Mouse (Mus musculus): ENCODE results near the gene Rps6ka4. TPM values are rescaled to one million over a fixed set of nuclear protein-coding genes. Genes with fewer than 3 reads are reported as not detected.

Rps6ka4 gene
- polyA plus RNA-seq (2014; fragmentation: Illumina TruSeq; extraction: RNeasy Lipid Tissue Mini Kit (QIAGEN cat#74804)), result not detected

DNA sequence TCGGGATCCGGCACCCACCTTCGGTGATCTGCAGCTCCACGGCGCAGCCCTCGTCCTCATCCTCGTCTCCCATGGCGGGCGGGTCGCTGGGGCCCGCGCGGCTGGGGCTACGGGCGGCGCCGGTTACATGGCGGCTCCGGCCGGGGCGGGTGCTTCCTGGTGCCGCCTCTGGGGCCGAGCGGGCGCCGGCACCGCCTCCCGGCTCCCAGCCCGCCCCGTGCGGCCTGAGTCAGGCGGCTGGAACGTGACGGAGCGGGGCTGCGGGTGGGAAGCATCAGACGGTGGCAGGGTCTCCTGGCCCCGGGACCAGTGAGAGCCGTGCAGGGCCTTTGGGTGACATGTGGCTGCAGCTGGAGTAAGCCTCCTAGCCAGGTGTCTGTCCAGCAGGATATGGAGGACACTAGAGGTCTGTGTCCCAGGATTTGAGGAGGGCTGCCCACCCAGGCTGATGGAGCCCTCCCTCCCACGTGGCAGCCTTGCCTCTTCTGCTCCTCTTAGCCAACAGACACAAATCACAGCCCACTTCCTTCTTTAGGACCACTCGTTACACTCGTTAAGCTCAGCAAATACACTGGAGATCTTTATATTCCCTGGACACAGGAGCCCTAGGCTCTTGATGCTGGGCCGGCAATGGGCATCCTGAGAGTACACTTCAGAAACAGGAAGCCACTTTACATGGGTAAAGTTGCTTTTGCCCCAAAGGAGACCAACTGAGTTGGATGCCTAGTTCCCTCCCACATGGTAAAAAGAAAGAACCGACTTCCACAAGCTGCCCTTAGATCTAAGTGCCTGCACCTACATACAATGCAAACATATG is at the start of gene Rps6ka4:
Gene Rps6ka4 (minus strand): TSS at position 162 of the 817 bp plus-strand sequence.

DNA sequence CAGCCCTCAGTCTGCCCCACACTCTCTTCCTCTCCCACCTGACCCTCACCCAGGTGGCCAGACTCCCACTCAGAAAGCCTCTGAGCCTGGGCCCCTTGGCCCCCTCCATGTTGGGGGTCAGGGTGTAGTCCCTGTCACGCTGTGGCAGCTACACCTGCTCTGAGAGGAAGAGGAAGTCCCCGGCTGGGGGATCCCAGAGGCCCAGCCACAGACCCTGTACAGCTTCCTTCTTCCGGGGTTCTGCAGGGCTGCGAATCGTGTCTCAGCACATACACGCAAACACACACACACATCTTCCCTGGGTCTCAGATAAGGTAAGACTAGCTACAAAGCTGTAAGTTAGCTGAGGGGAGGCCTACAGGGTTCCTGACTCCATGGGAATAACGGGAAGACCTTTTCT is 17.6 kb upstream of the Rps6ka4 start, which contains the start of gene Ccdc88b:
Gene Ccdc88b (minus strand): TSS at position 181 of the 400 bp plus-strand sequence.

Other genes starting within 250 kb of the Rps6ka4 start
- not detected for gene Ccdc88b, start 17.6 kb upstream of the Rps6ka4 start, polyA plus RNA-seq (2014; fragmentation: Illumina TruSeq; extraction: RNeasy Lipid Tissue Mini Kit (QIAGEN cat#74804))
- 26.0 TPM for gene Trmt112, start 69.1 kb upstream of the Rps6ka4 start, polyA plus RNA-seq (2014; fragmentation: Illumina TruSeq; extraction: RNeasy Lipid Tissue Mini Kit (QIAGEN cat#74804))
- 12.0 TPM for gene Prdx5, start 69.5 kb upstream of the Rps6ka4 start, polyA plus RNA-seq (2014; fragmentation: Illumina TruSeq; extraction: RNeasy Lipid Tissue Mini Kit (QIAGEN cat#74804))
- 0.83 TPM for gene Esrra, start 81.2 kb upstream of the Rps6ka4 start, polyA plus RNA-seq (2014; fragmentation: Illumina TruSeq; extraction: RNeasy Lipid Tissue Mini Kit (QIAGEN cat#74804))
- not detected for gene Catsperz, start 84.7 kb upstream of the Rps6ka4 start, polyA plus RNA-seq (2014; fragmentation: Illumina TruSeq; extraction: RNeasy Lipid Tissue Mini Kit (QIAGEN cat#74804))
- not detected for gene Kcnk4, start 93.9 kb upstream of the Rps6ka4 start, polyA plus RNA-seq (2014; fragmentation: Illumina TruSeq; extraction: RNeasy Lipid Tissue Mini Kit (QIAGEN cat#74804))
- 0.71 TPM for gene Bad, start 101.2 kb upstream of the Rps6ka4 start, polyA plus RNA-seq (2014; fragmentation: Illumina TruSeq; extraction: RNeasy Lipid Tissue Mini Kit (QIAGEN cat#74804))
- gene Gpr137, start 101.8 kb upstream of the Rps6ka4 start, polyA plus RNA-seq (2014; fragmentation: Illumina TruSeq; extraction: RNeasy Lipid Tissue Mini Kit (QIAGEN cat#74804)), result not detected
- gene Ppp1r14b, start 134.3 kb upstream of the Rps6ka4 start, polyA plus RNA-seq (2014; fragmentation: Illumina TruSeq; extraction: RNeasy Lipid Tissue Mini Kit (QIAGEN cat#74804)), result 8.7 TPM
- gene Plcb3, start 135.8 kb upstream of the Rps6ka4 start, polyA plus RNA-seq (2014; fragmentation: Illumina TruSeq; extraction: RNeasy Lipid Tissue Mini Kit (QIAGEN cat#74804)), result 4.2 TPM
- gene Fkbp2, start 139.9 kb upstream of the Rps6ka4 start, polyA plus RNA-seq (2014; fragmentation: Illumina TruSeq; extraction: RNeasy Lipid Tissue Mini Kit (QIAGEN cat#74804)), result 12.2 TPM
- gene Vegfb, start 147.0 kb upstream of the Rps6ka4 start, polyA plus RNA-seq (2014; fragmentation: Illumina TruSeq; extraction: RNeasy Lipid Tissue Mini Kit (QIAGEN cat#74804)), result 10.9 TPM
- not detected for gene Dnajc4, start 151.9 kb upstream of the Rps6ka4 start, polyA plus RNA-seq (2014; fragmentation: Illumina TruSeq; extraction: RNeasy Lipid Tissue Mini Kit (QIAGEN cat#74804))
- not detected for gene Nudt22, start 155.5 kb upstream of the Rps6ka4 start, polyA plus RNA-seq (2014; fragmentation: Illumina TruSeq; extraction: RNeasy Lipid Tissue Mini Kit (QIAGEN cat#74804))
- not detected for gene Trpt1, start 155.5 kb upstream of the Rps6ka4 start, polyA plus RNA-seq (2014; fragmentation: Illumina TruSeq; extraction: RNeasy Lipid Tissue Mini Kit (QIAGEN cat#74804))
- not detected for gene Fermt3, start 178.8 kb upstream of the Rps6ka4 start, polyA plus RNA-seq (2014; fragmentation: Illumina TruSeq; extraction: RNeasy Lipid Tissue Mini Kit (QIAGEN cat#74804))
- gene Stip1, start 199.3 kb upstream of the Rps6ka4 start, polyA plus RNA-seq (2014; fragmentation: Illumina TruSeq; extraction: RNeasy Lipid Tissue Mini Kit (QIAGEN cat#74804)), result 74.7 TPM
- gene Macrod1, start 216.2 kb upstream of the Rps6ka4 start, polyA plus RNA-seq (2014; fragmentation: Illumina TruSeq; extraction: RNeasy Lipid Tissue Mini Kit (QIAGEN cat#74804)), result 1.4 TPM